Mouse (Mus musculus): ENCODE results near the gene Fbxo48. TPM values are rescaled to one million over a fixed set of nuclear protein-coding genes. Genes with fewer than 3 reads are reported as not detected.

Gene Fbxo48
- total RNA-seq, 2 experiments from 2014 or later = 0.67 to 0.94 TPM

Other genes starting within 250 kb of the Fbxo48 start
- 10 to 100 TPM in 1 of 2 experiments, 1 to 10 TPM in 1; 7.9 to 16.2 TPM for gene Egfr, start 199.2 kb upstream of the Fbxo48 start, total RNA-seq (2021)
- 1 to 10 TPM; 7.1 to 8.9 TPM for gene Cnrip1, start 100.2 kb downstream of the Fbxo48 start, total RNA-seq (2021)
- gene Plek, start 101.0 kb downstream of the Fbxo48 start, total RNA-seq (2021) = 1 to 10 TPM; 3.0 to 3.1 TPM
- 10 to 100 TPM; 77.6 to 80.8 TPM for gene Ppp3r1, start 207.9 kb downstream of the Fbxo48 start, total RNA-seq (2021)
- gene Wdr92, start 230.7 kb downstream of the Fbxo48 start, total RNA-seq (2021) = 10 to 100 TPM in 1 of 2 experiments, 1 to 10 TPM in 1; 7.8 to 11.5 TPM

Measured in heart, postnatal 10 days (tissue).